Mouse (Mus musculus) limb, embryonic 14.5 days (tissue): Measurements from ENCODE around the gene Pif1. TPM values are rescaled to one million over a fixed set of nuclear protein-coding genes. Genes with fewer than 3 reads are reported as not detected.

Experiments used
- ATAC-seq: fragments of 200-750 bp; cut with Nextera tagmentation; 2 replicates; pipeline ENCODE4 v1.8.0; 2017; ENCODE audit warnings: low read depth, moderate number of reproducible peaks, moderate TSS enrichment; ENCODE audit not compliant: low FRiP score
- DNase-seq: peaks from one replicate; pipeline ENCODE4 v3.0.0-alpha.2; 2015; ENCODE audit warnings: low spot score
- H3K27ac ChIP-seq: fragments of 300-500 bp; sonication (generic); replicated peaks from 2 replicates; pipeline ENCODE4 v1.5.1; 2014; ENCODE audit warnings: low read depth, mild to moderate bottlenecking, low read length, moderate library complexity, mixed read lengths
- H3K27me3 ChIP-seq: fragments of 300-500 bp; sonication (generic); 2 replicates; pipeline ENCODE4 v1.6.1; 2014; ENCODE audit warnings: low read length, mixed read lengths; ENCODE audit not compliant: control insufficient read depth, insufficient read depth
- H3K36me3 ChIP-seq: fragments of 300-500 bp; sonication (generic); 2 replicates; pipeline ENCODE4 v1.6.1; 2014; ENCODE audit warnings: mild to moderate bottlenecking, low read length, moderate library complexity, mixed read lengths; ENCODE audit not compliant: control insufficient read depth, insufficient read depth
- H3K4me1 ChIP-seq: fragments of 300-500 bp; sonication (generic); 2 replicates; pipeline ENCODE4 v1.6.1; 2014; ENCODE audit warnings: antibody characterized with exemption, low read length, mixed read lengths; ENCODE audit not compliant: control insufficient read depth, insufficient read depth
- H3K4me2 ChIP-seq: fragments of 300-500 bp; sonication (generic); replicated peaks from 2 replicates; pipeline ENCODE4 v1.6.1; 2014; ENCODE audit warnings: low read depth, mild to moderate bottlenecking, low read length, moderate library complexity; ENCODE audit not compliant: severe bottlenecking
- H3K4me3 ChIP-seq: fragments of 300-500 bp; sonication (generic); replicated peaks from 2 replicates; pipeline ENCODE4 v1.5.1; 2014; ENCODE audit warnings: low read length
- H3K9ac ChIP-seq: fragments of 300-500 bp; sonication (generic); 2 replicates; pipeline ENCODE4 v1.6.1; 2014; ENCODE audit warnings: mild to moderate bottlenecking, low read depth, low read length, moderate library complexity; ENCODE audit not compliant: severe bottlenecking
- H3K9me3 ChIP-seq: fragments of 300-500 bp; sonication (generic); 2 replicates; pipeline ENCODE4 v1.6.1; 2016; ENCODE audit warnings: low read length; ENCODE audit not compliant: control insufficient read depth
- POLR2A ChIP-seq: fragments of 200-500 bp; IDR thresholded peaks from 2 replicates; pipeline ENCODE4 v1.8.0; 2012; ENCODE audit warnings: inconsistent platforms, mild to moderate bottlenecking, moderate library complexity, borderline replicate concordance; ENCODE audit not compliant: insufficient read depth, insufficient read length; ENCODE audit errors: extremely low read depth
- WGBS: fragments of 180-500 bp; shearing (Covaris S2); extraction: QIAGEN DNeasy Blood & Tissue Kit; methylation state at CpG from one replicate; pipeline ENCODE4 v1.1.7; 2014; 5-methylcytosine and 5-hydroxymethylcytosine counted together
- polyA plus RNA-seq, 2 experiments: library from polyadenylated mRNA; depleted of rRNA in 1 of 2; stranded (reverse) in 1 of 2; unstranded in 1 of 2; fragments of >200 nt; fragmentation: Nextera tagmentation in 1 of 2; extraction: Ambion mirVana in 1 of 2; gene quantifications; 2 replicates each; pipeline versions ENCODE4 v1.2.1 to v1.2.3; 2012 to 2014

Pif1 gene
- polyA plus RNA-seq, 2 experiments = 7.2 to 16.2 TPM

DNA sequence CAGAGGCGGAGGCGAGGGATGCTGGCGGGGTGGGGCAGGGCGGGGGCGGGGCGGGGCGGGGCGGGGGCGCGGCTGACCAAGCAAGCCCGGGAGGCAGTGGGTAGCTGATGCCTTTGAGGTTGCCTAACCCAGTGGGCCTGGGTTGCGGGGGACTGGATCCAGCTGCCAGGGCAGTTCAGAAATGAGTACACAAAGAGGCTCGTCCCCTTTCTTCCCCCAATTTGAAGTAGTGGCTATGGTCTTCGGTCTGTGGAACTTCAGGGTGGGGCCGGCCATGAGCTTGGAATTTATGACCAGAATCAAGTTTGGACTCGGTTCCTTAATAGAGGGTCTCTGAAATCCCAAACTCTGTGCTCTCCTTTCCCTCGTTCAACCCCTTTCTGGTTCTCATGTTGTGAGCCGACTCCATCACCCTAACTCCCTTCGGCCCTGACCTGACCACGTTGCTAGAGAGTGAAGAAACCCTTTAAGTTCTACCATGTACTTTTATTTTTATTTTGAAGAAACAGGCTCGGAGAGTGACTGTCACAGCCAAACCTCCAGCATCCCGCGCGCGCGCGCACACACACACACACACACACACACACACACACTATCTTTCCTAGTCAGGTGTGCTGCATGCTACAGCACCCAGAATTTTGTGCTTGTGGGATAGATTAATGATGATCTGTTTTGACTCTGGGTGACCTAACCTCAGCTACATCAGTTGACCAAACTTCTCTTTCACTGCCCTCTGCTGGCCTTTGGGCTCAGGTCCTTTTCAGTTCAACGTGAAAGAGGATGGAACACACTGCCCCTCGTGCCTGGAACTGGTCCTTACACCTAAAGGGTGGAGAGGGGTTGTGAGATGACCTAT, 6.3 kb upstream of the Pif1 start:
- peak; percentile 13; the same call in 1 of the 2 replicates for TF ChIP-seq POLR2A
- peak; percentile 25 for ATAC-seq
- Histone ChIP-seq H3K4me3 (peak overlapping the region; percentile 69), H3K27ac (peak overlapping the region; percentile 65), H3K27me3 (no peaks in the 10 kb centered on the region), H3K9me3 (no peaks in the 10 kb centered on the region), H3K4me2 (peak overlapping the region; percentile 68), H3K9ac (peak overlapping the region; percentile 34; the same call in 1 of the 2 replicates), H3K36me3 (no peaks in the 10 kb centered on the region), H3K4me1 (no peaks in the 10 kb centered on the region; the same call in none of the 2 replicates)
- WGBS = 10% methylated on average over 18 of the region's 29 CpGs
- DNase-seq = peak; percentile 87

DNA sequence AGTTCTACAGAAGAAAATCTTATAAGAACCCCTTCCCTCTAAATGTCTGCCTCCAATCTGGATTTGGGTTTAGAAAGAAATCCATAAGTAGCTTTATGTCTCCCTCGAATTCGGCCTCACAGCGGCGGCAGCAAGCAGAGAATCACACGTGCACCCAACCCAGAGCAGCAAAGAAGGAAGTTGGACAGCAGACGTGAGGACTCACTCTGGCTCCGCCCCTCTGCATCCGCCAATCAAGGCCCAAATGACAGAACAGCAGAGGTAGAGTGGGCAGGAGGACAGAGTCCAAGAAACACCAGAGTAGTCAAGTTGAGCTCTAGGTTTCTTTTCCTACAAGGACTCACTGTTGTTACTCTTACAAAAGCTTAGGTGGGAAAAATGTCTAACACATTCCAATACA, 3.9 kb upstream of the Pif1 start:
- H3K27ac ChIP-seq = 0 out of 2 replicates have a peak overlapping the region, but pooled peaks have one; percentile 13
- no peak for TF ChIP-seq POLR2A
- H3K4me3 ChIP-seq = no peak overlapping the region
- no peaks in the 10 kb centered on the region for H3K9me3 ChIP-seq
- 11% methylated on average over 8 of the region's 8 CpGs for WGBS
- peaks cover 11% of the 10 kb centered on the region for H3K4me1 ChIP-seq
- ATAC-seq = no peak
- no peak for DNase-seq
- no peaks in the 10 kb centered on the region for H3K36me3 ChIP-seq
- no peak overlapping the region for H3K4me2 ChIP-seq
- H3K27me3 ChIP-seq = no peaks in the 10 kb centered on the region
- no peak overlapping the region for H3K9ac ChIP-seq

DNA sequence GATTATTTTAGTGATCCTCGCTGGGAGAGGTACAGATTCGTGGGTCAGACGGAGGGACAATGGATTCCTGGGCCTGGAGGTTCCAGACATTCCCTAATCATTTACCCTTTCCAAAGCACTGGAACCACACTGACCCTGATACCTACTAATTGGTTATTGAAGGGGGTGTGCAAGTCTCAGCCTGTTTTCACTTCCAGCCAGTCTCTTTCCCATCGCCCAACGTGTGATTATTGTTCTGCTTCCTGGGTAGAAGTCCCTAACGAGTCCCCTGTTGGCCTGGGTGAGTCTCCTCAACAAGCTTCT, 261 bp downstream of the Pif1 start:
- Histone ChIP-seq H3K27me3 (no peaks in the 10 kb centered on the region), H3K4me1 (peaks cover 26% of the 10 kb centered on the region), H3K4me2 (peak overlapping the region; percentile 99), H3K9ac (peak overlapping the region; percentile 69), H3K36me3 (peaks cover 8% of the 10 kb centered on the region), H3K27ac (no peak overlapping the region), H3K4me3 (peak overlapping the region; percentile 56), H3K9me3 (no peaks in the 10 kb centered on the region)
- DNase-seq = no peak
- no peak for ATAC-seq
- 0% methylated on average over 6 of the region's 6 CpGs for WGBS
- no peak for TF ChIP-seq POLR2A

DNA sequence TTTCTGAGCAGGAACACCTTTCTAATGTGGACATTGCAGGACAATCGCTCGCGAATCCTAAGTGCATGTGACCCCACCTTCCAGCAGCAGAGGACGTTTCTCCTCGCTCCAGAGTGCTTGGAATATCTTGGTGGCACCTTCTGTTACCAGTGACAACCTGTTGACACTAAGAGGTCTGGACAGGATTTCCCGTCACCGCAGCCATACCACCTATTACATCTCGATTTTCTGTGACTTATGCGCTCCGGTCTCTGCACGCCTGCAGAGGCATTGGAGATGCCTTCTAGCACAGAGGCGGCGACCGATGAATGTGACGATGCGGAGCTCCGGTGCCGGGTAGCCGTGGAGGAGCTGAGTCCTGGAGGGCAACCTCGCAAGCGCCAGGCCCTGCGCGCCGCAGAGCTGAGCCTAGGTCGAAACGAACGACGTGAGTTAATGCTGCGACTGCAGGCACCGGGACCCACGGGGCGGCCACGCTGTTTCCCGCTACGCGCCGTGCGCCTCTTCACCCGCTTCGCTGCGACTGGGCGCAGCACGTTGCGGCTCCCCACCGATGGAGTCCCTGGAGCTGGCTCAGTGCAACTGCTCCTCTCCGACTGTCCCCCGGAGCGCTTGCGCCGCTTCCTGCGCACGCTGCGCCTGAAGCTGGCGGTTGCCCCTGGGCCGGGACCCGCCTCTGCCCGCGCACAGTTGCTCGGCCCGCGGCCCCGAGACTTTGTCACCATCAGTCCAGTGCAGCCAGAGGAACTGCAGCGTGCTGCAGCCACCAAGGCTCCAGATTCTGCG, 806 bp downstream of the Pif1 start:
- Histone ChIP-seq H3K4me3 (peak overlapping the region; percentile 56), H3K36me3 (peaks cover 11% of the 10 kb centered on the region), H3K27me3 (no peaks in the 10 kb centered on the region), H3K9me3 (no peaks in the 10 kb centered on the region), H3K4me1 (peaks cover 26% of the 10 kb centered on the region), H3K27ac (no peak overlapping the region), H3K9ac (peak overlapping the region; percentile 69), H3K4me2 (peak overlapping the region; percentile 99)
- no peak for DNase-seq
- under 1% methylated on average over 64 of the region's 64 CpGs for WGBS
- no peak for TF ChIP-seq POLR2A
- ATAC-seq = no peak

DNA sequence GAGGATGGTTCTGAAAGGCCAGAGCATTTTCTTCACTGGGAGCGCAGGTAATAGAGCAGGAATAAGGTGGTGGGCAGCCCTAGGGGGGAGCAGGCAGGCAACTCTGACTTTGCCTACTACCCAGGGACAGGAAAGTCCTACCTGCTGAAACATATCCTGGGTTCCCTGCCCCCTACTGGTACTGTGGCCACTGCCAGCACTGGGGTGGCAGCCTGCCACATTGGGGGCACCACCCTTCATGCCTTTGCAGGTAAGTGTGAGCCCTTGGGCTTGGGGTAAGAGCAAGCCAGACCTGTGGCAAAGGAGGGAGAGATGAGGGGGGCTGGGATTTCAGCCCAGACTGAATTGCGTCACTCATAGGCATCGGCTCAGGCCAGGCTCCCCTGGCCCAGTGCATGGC, 2.1 kb downstream of the Pif1 start:
- H3K9ac ChIP-seq = 0 out of 2 replicates have a peak overlapping the region, but pooled peaks have one; percentile 69

More for the DNA sequence above, 2.1 kb downstream of the Pif1 start:
- Histone ChIP-seq H3K27me3 (no peaks in the 10 kb centered on the region), H3K36me3 (peaks cover 23% of the 10 kb centered on the region), H3K4me1 (peaks cover 26% of the 10 kb centered on the region), H3K9me3 (no peaks in the 10 kb centered on the region), H3K4me2 (peak overlapping the region; percentile 99), H3K4me3 (peak overlapping the region; percentile 56), H3K27ac (no peak overlapping the region)
- ATAC-seq = no peak
- DNase-seq = no peak
- WGBS = 89% methylated on average over 3 of the region's 3 CpGs
- no peak for TF ChIP-seq POLR2A
